Mouse (Mus musculus) forebrain, embryonic 11.5 days (tissue): ENCODE data around the gene Optc. TPM values are rescaled to one million over a fixed set of nuclear protein-coding genes. Genes with fewer than 3 reads are reported as not detected.

Experiments
- ATAC-seq: fragments of 200-750 bp; cut with Nextera tagmentation; replicated peaks from 2 replicates; pipeline ENCODE4 v1.8.0; 2017; ENCODE audit warnings: moderate TSS enrichment; ENCODE audit not compliant: low FRiP score
- DNase-seq: peaks from one replicate; pipeline ENCODE4 v3.0.0-alpha.2; 2017; ENCODE audit warnings: low spot score
- H3K27ac ChIP-seq: fragments of 300-500 bp; sonication (generic); 2 replicates; pipeline ENCODE4 v1.5.1; 2014; ENCODE audit warnings: low read depth, low read length
- H3K27me3 ChIP-seq: fragments of 300-500 bp; sonication (generic); 2 replicates; pipeline ENCODE4 v1.6.1; 2014; ENCODE audit warnings: mild to moderate bottlenecking, low read length, mixed read lengths; ENCODE audit not compliant: control insufficient read depth, insufficient read depth
- H3K36me3 ChIP-seq: fragments of 300-500 bp; sonication (generic); 2 replicates; pipeline ENCODE4 v1.6.1; 2014; ENCODE audit warnings: mild to moderate bottlenecking, low read length, moderate library complexity, mixed read lengths; ENCODE audit not compliant: control insufficient read depth, insufficient read depth
- H3K4me1 ChIP-seq: fragments of 300-500 bp; sonication (generic); replicated peaks from 2 replicates; pipeline ENCODE4 v1.6.1; 2014; ENCODE audit warnings: low read length, mixed read lengths; ENCODE audit not compliant: control insufficient read depth, insufficient read depth
- H3K4me2 ChIP-seq: fragments of 300-500 bp; sonication (generic); 2 replicates; pipeline ENCODE4 v1.6.1; 2014; ENCODE audit warnings: low read depth, mild to moderate bottlenecking, low read length, moderate library complexity, mixed read lengths; ENCODE audit not compliant: severe bottlenecking
- H3K4me3 ChIP-seq: fragments of 300-500 bp; sonication (generic); 2 replicates; pipeline ENCODE4 v1.5.1; 2014; ENCODE audit warnings: low read depth, low read length
- H3K9ac ChIP-seq: fragments of 300-500 bp; sonication (generic); 2 replicates; pipeline ENCODE4 v1.6.1; 2014; ENCODE audit warnings: low read length
- H3K9me3 ChIP-seq: fragments of 300-500 bp; sonication (generic); 2 replicates; pipeline ENCODE4 v1.6.1; 2016; ENCODE audit warnings: low read length, mixed read lengths; ENCODE audit not compliant: control insufficient read depth
- WGBS: fragments of 180-500 bp; shearing (Covaris S2); extraction: QIAGEN DNeasy Blood & Tissue Kit; methylation state at CpG from one replicate; pipeline ENCODE4 v1.1.7; 2014; 5-methylcytosine and 5-hydroxymethylcytosine counted together
- polyA plus RNA-seq: library from polyadenylated mRNA; unstranded; fragments of >200 nt; fragmentation: Nextera tagmentation; extraction: Ambion mirVana; gene quantifications from 2 replicates; pipeline ENCODE4 v1.2.1, GENCODE M21; 2014

The Optc gene
- polyA plus RNA-seq: 2.5 and 2.6 TPM in 2 replicates

- peak within 1 kb of the TSS; percentile 24 for H3K4me3 ChIP-seq
- H3K4me1 ChIP-seq: peaks cover 17% of the 10 kb centered on the region
- peak within 1 kb of the TSS; percentile 58 for H3K9ac ChIP-seq
- WGBS: 4% methylated on average over 29 of the region's 30 CpGs
- no peaks in the 10 kb centered on the region for H3K9me3 ChIP-seq
- H3K4me2 ChIP-seq: peak within 1 kb of the TSS; percentile 83
- DNase-seq (peak; percentile 82), ATAC-seq (peak; percentile 70)
- peak within 1 kb of the TSS; percentile 51; the same call in 1 of the 2 replicates for H3K27ac ChIP-seq
- peaks cover 8% of the 10 kb centered on the region; the same call in 1 of the 2 replicates for H3K27me3 ChIP-seq
- H3K36me3 ChIP-seq: no peaks in the 10 kb centered on the region
Observed at GRCm38 (mm10) chr1:133907949-133908658, at the start of gene Optc. Optc (minus strand) TSS chr1:133907999.

GRCm38 (mm10) chr1:133954009-133954408 is 46.2 kb upstream of the Optc start:
- Histone ChIP-seq H3K27ac (no peak overlapping the region), H3K9me3 (no peaks in the 10 kb centered on the region), H3K4me1 (no peaks in the 10 kb centered on the region), H3K27me3 (no peaks in the 10 kb centered on the region), H3K36me3 (no peaks in the 10 kb centered on the region), H3K4me2 (no peak overlapping the region), H3K9ac (no peak overlapping the region), H3K4me3 (no peak overlapping the region)
- DNase-seq: no peak
- ATAC-seq: no peak
- 65% methylated on average over 2 of the region's 2 CpGs for WGBS

- DNase-seq: no peak
- Histone ChIP-seq H3K27me3 (no peaks in the 10 kb centered on the region), H3K27ac (no peak overlapping the region), H3K36me3 (no peaks in the 10 kb centered on the region), H3K4me1 (no peaks in the 10 kb centered on the region), H3K9me3 (no peaks in the 10 kb centered on the region), H3K9ac (no peak overlapping the region), H3K4me3 (no peak overlapping the region), H3K4me2 (no peak overlapping the region)
- no peak for ATAC-seq
- WGBS: 63% methylated on average over 9 of the region's 9 CpGs
Observed at GRCm38 (mm10) chr1:133953261-133953742, 45.5 kb upstream of the Optc start.

- no peak for ATAC-seq
- no peaks in the 10 kb centered on the region for H3K9me3 ChIP-seq
- no peaks in the 10 kb centered on the region for H3K27me3 ChIP-seq
- no peak overlapping the region for H3K4me3 ChIP-seq
- H3K4me2 ChIP-seq: no peak overlapping the region
- H3K4me1 ChIP-seq: no peaks in the 10 kb centered on the region
- H3K27ac ChIP-seq: no peak overlapping the region
- no peak for DNase-seq
- H3K9ac ChIP-seq: no peak overlapping the region
- H3K36me3 ChIP-seq: no peaks in the 10 kb centered on the region
- WGBS: 70% methylated on average over 6 of the region's 6 CpGs
Observed at GRCm38 (mm10) chr1:133951598-133951997, 43.8 kb upstream of the Optc start.

GRCm38 (mm10) chr1:133950061-133950782 is 42.4 kb upstream of the Optc start:
- no peak overlapping the region for H3K4me3 ChIP-seq
- no peak overlapping the region for H3K27ac ChIP-seq
- H3K27me3 ChIP-seq: no peaks in the 10 kb centered on the region
- no peak overlapping the region for H3K9ac ChIP-seq
- DNase-seq (no peak), ATAC-seq (no peak)
- H3K36me3 ChIP-seq: no peaks in the 10 kb centered on the region
- no peaks in the 10 kb centered on the region for H3K9me3 ChIP-seq
- 85% methylated on average over 7 of the region's 7 CpGs for WGBS
- H3K4me2 ChIP-seq: no peak overlapping the region
- no peaks in the 10 kb centered on the region for H3K4me1 ChIP-seq

GRCm38 (mm10) chr1:133945106-133945505 is 37.3 kb upstream of the Optc start:
- Histone ChIP-seq H3K9me3 (no peaks in the 10 kb centered on the region; the same call in 1 of the 2 replicates), H3K4me2 (no peak overlapping the region), H3K27ac (no peak overlapping the region), H3K27me3 (no peaks in the 10 kb centered on the region), H3K4me3 (no peak overlapping the region), H3K4me1 (no peaks in the 10 kb centered on the region), H3K9ac (no peak overlapping the region), H3K36me3 (no peaks in the 10 kb centered on the region)
- 92% methylated on average over 3 of the region's 3 CpGs for WGBS
- DNase-seq: no peak
- ATAC-seq: no peak

GRCm38 (mm10) chr1:133941904-133942303 is 34.1 kb upstream of the Optc start:
- Histone ChIP-seq H3K27ac (no peak overlapping the region), H3K4me3 (no peak overlapping the region), H3K27me3 (no peaks in the 10 kb centered on the region), H3K4me1 (no peaks in the 10 kb centered on the region), H3K9ac (no peak overlapping the region), H3K4me2 (no peak overlapping the region), H3K36me3 (no peaks in the 10 kb centered on the region), H3K9me3 (no peaks in the 10 kb centered on the region; the same call in 1 of the 2 replicates)
- ATAC-seq (no peak), DNase-seq (no peak)
- WGBS: 95% methylated on average over 3 of the region's 3 CpGs

GRCm38 (mm10) chr1:133941158-133941860 is 33.5 kb upstream of the Optc start:
- DNase-seq: no peak

More at GRCm38 (mm10) chr1:133941158-133941860, 33.5 kb upstream of the Optc start:
- no peak for ATAC-seq
- Histone ChIP-seq H3K9ac (no peak overlapping the region), H3K4me3 (no peak overlapping the region), H3K27me3 (no peaks in the 10 kb centered on the region), H3K4me2 (no peak overlapping the region), H3K4me1 (no peaks in the 10 kb centered on the region), H3K9me3 (no peaks in the 10 kb centered on the region; the same call in 1 of the 2 replicates), H3K27ac (no peak overlapping the region), H3K36me3 (no peaks in the 10 kb centered on the region)
- 78% methylated on average over 11 of the region's 11 CpGs for WGBS
